Mouse (Mus musculus): ENCODE results near the gene Pold2.

Gene Pold2

DNA sequence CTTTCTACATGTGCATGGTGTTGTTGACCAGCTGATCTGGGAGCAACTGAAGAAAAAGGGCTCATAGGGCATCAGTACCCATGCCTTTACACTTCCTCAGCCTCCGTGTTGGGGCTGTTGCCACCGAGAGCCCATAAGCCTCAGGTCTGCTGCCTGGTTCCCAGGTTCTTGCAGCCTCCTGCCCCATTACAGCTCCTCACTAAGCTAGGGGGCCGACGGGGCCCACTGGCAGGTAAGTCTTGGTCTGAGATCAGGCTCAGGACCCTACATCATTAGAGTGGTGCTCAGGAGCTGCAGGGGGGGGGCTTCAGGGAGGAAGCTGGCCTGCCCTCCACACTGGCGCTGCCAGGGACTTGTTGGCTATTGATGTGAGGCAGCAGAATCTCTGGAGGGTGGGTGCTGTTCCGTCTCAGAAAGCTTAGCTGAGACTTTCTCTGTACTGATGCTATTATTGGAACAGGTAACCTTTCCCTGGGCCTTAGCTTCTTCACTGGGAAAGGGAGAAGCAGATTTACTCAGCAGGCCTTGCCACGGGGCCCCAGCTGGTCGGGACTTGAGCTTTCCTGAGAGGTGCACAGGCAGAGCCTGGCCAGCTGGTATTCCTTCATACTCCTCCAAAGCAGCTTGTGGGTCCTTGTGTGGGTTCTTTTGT is 21.5 kb downstream of the Pold2 start:
- no peak for DNase-seq

DNA sequence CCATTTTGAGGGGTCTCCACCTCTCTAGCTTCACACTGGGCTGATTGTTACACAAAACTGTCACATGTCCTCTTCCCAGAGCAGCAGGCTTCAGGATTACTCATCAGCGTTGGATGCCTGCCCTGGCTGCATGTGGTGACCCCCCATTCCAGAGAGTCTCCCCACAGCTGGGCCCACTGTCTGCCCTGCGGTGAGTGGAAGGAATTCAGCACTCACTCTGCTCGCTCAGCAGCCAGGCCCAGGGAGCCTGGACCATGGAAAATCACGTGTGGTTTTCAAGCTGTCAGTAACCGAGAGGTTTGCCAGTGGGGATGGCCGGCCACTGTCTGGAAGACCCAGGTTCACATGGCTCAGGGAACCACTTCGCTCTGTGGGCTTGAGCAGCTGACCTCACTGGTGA is 22.2 kb downstream of the Pold2 start:
- DNase-seq = no peak

DNA sequence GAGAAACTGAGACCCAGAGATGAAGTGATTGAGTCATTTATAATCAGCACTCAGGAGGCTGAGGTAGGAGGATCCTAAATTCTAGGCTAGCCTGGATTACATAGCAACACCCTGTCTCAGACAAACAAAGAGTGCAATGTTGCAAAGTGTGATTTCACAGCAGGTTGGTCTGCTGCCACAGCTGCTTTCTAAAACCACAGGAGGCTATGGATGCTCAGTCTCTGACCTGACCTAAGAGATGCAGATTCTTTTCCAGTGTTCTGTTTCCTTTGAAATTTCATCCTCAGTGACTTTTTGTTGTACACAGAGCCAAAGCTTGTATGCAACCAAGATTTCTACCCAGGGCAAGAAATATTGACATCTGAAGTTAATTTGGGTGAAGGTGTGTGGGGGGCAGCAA is 22.6 kb downstream of the Pold2 start:
- DNase-seq = no peak

DNA sequence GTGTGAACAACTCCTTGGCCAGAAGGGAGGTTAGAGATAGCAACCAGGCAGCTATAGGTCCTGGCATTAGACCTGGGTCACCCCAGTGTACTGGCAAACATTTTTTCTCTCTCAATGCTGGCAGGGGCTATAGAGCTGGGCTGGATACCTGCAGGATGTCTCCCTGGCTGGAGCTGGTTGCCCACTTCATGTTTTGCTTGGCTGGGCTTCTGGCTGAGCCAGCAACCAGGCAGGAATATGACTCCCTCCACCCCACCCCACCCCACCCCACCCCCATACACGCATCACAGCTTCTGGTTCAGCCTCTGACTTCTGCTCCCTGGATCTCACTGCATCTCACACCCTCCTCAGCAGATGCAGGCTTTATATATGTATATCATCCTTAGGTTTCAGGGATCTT is 25.8 kb downstream of the Pold2 start:
- no peak for DNase-seq

DNA sequence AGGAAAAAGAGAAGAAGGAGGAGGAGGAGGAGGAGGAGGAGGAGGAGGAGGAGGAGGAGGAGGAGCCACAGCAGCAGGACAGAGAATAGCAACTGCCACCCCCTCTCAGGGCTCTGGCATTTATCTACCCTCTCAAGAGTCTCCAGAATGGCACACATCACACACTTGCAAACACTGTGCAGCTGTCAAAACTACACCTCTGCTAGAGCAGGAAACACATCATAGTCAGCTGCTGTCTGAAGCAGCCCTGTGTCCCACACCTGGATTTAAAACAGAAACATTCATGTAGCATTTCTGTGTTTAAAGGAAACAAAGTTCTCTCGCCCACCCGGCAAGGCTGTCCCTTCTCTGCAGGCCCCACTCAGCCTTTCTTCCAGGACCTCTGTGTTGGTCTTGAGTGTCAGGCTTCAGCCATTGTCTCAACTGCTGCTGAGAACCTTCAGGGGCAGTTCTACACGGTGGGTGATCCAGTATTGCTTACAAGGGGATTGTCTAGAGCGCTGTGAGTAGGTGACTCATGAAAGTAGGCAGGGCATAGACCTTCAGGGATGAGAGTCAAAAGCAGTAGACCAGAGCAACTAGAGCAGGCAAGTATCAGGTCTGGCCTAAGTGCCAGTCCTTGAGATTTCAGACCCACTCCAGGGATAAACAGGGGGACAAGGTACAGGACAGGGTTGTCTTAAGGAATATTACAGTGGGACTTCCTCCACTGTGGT is 26.9 kb downstream of the Pold2 start:
- DNase-seq = peak; percentile 51

DNA sequence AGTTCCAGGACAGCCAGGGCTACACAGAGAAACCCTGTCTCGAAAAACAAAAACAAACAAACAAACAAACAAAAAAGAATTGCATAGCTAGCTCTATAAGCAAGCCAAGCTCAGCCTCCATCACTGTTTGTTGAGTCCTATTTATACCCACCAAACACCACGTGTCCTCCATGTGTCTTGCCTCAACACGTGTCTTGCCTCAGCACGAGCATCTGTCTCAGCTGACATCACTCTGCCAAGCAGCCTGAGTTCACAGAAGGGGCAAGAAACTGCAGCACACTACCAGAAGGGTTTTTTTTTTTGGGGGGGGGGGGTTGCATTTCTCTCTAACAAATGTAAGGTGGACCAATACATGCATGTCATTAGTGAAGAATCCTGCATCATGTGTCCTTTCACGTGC is 27.6 kb downstream of the Pold2 start:
- DNase-seq = peak; percentile 30

DNA sequence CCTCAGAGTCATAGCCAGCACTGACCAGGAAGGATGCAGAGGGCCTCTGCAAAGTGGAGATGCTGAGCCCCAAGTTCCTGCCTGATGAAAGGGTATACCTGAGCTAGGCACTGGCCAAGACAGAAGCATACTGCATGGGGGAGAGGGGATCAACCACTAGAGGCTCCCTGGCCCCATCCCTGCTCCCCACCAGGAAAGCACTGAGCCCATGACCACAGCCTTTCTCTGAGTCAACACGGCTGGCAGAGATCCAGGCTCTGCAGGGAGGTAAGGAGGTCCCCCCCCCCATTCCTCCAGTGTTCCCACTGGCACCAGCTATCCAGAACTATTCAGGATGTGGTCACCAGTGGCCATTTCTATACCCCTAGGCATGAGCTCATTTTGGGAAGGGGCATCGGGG is 28.8 kb downstream of the Pold2 start:
- DNase-seq = no peak

DNA sequence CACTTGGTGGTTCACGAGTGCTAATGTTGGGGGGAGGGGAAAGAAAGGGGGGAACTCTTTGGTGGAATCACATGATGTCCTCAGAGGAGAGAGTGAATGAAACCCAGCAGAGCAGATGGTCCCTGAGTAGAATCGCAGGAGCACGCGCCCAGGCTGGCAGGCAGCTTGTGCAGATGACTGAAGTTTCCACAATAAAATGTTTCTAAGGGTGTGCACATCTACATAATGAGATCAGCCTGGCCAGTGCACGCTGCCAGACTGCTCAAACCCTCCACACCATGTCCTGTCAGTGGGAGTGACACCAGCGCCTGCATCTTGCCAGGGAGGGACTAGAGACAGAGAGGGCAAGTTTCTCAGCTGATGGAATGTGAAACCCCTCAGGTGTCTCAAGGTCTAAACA is 29.4 kb downstream of the Pold2 start:
- no peak for DNase-seq

DNA sequence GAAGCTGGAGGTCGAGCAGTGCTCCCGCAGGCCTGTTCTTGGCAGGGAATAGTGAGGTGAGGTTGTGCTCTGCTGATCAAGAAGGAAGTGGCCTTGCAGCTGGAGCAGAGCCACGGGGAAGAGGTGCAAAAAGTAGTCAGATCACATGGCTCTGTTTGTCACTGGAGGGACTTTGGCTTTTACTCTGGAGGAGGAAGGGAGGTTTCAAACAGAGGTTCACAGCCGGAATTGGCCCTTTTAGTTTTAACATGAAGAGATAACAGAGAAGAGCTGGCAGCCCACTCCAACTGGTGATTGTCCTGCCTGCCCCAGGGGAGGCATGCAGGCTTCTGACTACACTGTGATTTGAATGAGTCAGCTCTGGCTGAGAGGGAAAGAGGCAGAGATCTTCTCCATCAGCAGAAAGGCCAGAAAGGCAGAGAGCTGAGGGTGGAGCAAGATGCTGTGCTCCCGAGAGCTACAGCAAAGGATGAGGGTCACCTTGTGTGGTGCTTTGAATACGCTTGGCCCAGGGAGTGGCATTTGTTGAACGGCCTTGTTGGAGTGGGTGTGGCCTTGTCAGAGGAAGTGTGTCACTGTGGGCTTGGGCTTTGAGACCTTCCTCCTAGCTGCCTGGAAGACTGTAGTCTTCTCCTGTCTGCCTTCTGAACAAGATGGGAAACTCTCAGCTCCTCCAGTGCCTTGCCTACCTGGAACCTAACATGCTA is 31.3 kb downstream of the Pold2 start:
- no peak for DNase-seq

DNA sequence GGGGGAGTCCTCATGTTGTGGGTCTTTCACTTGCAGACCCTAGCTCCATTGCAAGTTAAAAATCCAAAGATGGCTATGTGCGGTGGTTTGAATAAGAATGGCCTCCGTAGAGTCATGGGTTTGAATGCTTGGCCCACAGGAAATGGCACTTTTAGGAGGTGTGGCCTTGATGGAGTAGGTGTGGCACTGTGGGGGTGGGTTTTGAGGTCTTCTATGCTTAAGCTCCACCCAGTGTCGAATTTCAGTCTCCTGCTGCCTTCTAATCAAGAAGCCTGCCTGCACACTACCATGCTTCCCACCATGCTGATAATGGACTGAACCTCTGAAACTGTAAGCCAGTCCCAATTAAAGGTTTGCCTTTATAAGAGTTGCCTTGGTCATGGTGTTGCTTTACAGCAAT is 35.0 kb downstream of the Pold2 start:
- no peak for DNase-seq

DNA sequence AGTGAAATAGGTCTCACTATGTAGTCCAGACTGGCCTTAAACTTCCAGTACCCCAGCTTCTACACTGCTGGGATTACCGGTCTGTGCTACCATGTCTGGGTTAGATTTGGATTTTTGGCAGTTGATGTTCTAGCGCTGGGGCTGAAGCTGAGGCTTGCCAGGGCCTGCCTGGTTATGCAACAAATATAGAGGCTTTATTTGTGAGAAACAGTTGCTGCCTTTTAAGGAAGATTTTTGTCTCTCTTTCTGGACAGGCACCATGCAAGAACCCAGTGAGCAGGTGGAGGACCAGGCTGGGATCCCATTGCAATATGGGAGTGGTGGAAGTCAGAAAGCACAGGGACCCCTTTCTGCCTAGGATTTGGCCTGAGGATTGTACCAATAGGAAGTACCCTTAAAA is 36.3 kb downstream of the Pold2 start:
- no peak for DNase-seq

DNA sequence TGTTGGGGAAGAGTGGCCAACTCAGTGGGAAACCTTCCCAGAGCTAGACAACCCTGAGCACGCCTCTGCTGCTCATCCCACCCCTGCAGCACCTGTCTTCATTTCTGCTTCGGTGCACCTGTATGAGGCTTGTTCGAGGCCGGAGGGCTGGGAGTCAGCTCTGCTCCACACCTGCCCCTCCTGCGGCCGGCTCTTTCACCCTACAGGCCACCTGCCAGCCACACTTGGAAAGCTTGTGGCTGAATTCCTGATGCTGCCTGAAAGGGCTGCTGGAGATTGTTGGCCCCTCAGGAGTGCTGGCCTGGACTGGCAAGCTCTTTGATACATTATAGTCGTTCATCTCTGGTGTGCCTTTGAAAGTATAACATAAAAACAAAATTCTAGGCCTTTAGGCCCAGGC is 37.7 kb downstream of the Pold2 start:
- no peak for DNase-seq

DNA sequence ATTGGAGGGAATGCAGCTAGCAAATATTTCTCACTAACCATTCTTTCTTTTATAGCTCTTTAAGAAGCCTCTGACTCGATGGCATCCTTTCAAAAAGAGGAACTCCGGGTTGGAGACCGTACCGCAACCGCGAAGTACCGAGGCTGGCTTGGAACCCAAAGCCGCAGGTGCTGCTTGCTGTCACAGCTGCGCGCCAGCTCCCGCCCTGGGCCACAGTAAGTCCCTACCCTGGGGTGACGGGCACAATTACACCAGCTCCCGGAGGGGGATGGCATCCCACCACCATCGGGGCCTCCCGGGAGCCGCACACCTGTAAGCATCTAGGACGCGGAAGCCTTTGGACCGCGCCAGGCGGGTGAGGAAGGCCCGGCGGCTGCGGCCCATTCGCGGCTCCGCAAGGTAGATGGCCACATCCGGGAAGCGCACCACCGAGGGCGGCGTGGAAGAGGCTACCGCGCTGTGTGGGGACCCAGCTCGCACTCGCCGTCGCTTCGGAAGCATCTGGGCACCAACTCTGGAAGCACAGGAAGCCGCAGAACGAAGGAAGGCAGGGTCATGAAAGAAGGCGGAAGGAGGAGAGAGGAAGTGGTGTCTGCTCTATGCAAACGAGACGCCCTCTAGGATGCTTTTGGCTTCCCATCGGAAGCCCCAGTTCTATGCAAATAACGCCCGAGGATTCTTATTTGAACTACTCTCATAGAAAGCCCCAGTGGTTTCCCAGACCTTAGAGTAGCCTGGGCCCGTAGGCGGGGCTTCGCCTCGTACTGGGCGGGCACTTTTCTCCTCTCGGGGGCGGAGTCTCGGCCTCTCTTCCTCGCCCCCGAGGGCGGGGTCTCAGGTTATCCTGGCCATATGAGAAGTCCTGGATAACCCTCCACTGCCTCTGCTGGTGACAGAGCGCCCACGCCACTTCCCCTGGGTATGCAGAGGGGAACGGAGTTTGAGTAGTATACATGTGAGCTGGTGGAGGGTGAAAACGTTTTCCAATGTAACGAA is 40.5 kb downstream of the Pold2 start, which contains the start of gene Polm:
Polm (minus strand) TSS at position 766 of the 996 bp plus-strand sequence.
- DNase-seq = peak; percentile 86

DNA sequence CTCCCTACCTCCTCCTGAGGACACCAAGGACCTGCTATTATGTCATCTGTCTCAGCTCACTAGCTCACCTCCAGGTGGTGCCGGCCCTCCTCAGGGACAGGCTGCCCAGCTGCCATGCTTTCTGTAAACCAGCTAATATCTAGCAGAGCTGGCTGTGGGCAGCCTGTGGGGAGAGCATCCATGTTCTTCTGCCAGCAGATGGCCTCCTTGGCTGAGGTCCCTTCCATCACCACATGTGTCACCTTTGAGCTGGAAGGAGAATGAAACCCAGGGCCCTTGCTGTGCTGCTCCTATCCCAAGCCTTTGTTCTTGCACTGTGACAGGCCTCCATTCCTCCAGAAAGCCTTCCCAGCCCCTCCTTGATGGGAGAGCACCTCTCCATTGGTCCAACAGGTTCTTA is 42.0 kb downstream of the Pold2 start:
- peak; percentile 29 for DNase-seq

DNA sequence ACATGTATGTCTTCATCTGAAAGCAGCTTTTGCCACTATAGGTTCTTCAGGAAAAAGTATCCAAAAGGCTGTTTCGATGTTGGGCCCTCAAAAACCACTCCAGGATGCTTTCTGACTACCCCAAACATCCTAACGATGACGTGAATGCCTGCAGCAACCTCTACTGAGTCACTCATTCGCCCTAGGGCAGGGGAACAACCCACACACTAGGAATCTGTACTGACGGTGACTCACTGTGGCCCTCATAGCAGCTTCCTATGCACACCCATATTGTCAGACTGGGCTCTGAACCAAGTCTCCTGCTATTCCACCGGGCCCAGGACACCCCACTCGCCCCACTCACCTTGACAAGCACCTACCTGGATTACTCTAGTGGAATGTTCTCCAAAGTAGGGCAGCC is 43.0 kb downstream of the Pold2 start:
- no peak for DNase-seq

DNA sequence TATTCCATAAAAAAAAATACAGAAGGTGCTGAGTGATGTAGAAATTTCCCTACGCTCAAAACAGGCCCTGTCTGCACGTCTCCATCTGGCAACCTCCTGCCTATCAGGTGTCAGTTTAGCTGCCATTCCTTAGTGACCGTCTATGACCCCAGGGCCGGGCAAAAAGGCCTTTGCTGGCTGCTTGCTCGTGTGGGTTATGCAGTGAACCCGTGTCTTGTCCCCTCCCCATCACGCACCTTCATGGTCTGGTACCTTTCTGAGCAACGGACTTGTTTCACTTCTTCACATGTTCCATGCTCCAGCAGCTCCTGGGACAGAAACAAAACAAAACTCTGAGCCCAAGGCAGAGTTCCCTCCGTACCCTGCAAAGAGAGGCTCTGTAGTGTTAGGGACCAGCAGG is 43.6 kb downstream of the Pold2 start:
- DNase-seq = no peak

DNA sequence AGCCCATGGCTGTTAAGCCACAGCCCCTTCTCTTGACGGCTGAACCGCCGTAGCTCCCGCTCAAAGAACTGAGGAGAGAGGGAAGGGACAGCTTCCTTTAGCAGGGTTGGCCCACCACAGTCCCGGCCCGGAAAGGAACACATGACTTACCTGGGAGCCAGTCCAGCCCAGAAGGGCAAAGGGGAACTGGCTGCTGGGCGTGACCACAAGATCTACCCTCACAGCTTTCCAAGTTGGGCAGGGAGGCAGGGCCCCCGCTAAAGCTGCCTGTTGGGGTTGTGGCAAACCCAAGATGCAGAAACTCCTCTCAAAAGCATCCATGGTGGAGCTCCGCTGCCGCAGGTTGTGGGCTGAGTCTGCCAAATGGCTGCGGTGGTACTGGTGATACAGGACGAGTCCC is 48.8 kb downstream of the Pold2 start:
- DNase-seq = no peak

DNA sequence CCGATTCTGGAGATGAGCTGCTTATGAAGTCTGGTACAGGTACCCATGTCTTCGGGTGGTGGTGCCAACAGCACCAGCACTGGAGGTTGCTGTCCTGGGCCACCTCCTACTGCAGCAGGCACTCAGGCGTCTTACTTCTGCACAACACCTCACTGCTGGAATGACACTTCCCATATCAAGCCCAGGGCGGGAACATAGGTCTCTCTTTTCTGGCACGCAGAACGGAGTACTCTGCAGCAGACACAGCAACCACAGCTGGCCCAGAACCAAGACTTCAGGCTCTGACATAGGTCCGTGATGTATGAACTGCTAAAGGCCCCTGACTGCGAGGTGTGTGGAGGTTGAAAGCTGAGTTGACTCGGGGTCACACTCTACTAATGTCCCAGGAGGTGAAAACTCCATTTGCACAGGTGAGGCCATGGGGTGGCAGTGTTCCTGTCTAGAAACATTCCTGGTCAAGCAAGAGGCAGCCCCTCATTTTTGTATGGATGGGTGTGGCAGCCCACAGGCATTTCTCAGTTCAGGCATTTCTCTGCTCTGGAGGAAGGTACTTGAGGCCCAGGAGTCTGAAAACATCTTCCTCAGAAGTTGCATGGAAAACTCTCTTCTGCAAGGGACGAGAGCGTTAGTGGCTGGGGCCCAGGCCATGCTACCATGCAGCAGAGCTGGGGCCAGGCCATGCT is 49.4 kb downstream of the Pold2 start:
- DNase-seq = no peak

DNA sequence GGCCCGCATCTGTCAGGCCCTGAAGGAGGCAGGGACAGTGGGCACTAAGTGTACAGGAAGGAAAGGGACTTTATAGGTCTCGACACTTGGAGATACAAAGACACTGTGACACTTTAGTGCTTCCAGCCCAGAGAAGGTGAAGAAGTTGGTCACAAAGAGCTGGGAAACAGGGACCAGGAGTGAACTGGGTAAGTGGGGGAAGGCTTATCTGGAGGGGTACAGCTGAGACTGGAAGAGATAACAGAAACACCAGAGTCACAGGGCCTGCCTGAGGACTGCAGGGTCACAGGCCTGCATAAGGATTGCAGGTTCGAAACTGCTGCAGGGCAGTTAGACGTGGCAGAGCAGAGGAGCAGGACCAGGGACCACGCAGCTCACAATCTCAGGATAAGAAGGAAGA is 50.2 kb downstream of the Pold2 start:
- DNase-seq = no peak

DNA sequence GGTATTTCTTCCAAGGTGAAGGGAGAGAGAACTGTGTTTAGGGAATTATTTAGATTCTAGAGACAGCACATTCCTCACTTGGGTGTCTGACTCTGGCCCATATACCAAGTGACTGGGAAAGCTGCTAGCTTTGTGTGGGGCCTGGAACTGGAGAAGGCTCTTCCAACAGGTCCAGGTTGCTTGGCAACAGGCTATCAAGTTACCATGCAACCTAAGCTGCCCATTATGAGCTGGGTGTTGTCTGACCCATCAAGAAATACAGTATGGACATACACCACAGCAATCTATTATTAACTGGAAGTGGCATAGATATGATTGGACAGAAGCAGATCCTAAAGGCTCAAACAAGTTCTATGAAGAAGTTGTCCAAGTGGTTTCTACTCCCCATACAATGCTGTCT is 52.7 kb downstream of the Pold2 start:
- no peak for DNase-seq

Data from thymus, postnatal 25 days (tissue).